ENCODE assay signal across 21 mouse cellular contexts in the genomic region with DNA sequence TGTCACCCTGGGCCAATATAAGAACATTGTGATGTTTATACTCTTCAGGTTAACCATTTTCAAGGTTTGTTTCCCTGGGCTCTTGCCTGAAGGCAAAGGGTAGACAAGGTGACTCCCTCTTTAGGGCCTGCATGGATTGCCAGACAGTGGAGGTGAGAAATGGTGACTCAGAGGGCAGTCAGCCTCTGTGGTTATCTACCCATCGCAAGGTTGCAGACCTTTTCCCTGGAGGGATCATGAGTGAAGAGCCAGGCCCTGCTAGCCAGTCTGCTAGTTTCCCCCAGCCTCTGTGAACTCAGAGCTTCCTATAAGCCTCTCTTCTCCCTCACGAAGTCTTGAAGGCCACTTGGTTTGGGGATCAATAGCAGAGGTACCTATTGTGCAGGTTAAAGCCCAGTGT. TPM values are rescaled to one million over a fixed set of nuclear protein-coding genes. Genes with fewer than 3 reads are reported as not detected.
DNase-seq lines count a peak whose midpoint lies in the region; ATAC-seq and TF ChIP-seq lines count a peak whose summit lies in the region.
"Had no signal": no experiment of that assay in that cellular context is flagged by ENCODE, and none has a peak within 500 bp of the region (broad histone marks: within the 10 kb centered on the region; RNA-seq: fewer than 3 reads in every experiment).

No protein-coding gene starts in this region.

- no peaks in the 10 kb centered on the region for H3K27me3 ChIP-seq in liver, embryonic 13.5 days
- no peaks in the 10 kb centered on the region for H3K27me3 ChIP-seq in hindbrain, embryonic 14.5 days (ENCODE audit: control insufficient read depth, insufficient read depth, low read length)
- H3K27me3 ChIP-seq in hindbrain, embryonic 12.5 days: no peaks in the 10 kb centered on the region
- H3K27me3 ChIP-seq: forebrain, embryonic 12.5 days; midbrain, embryonic 12.5 days; neural tube, embryonic 15.5 days had no signal

- H3K9ac ChIP-seq in liver, embryonic 13.5 days: peak overlapping the region; percentile 65
- H3K9ac ChIP-seq in hindbrain, embryonic 14.5 days: no peak overlapping the region
- no peak overlapping the region for H3K9ac ChIP-seq in hindbrain, embryonic 12.5 days
- H3K9ac ChIP-seq: forebrain, embryonic 12.5 days; midbrain, embryonic 12.5 days; neural tube, embryonic 15.5 days had no signal

- peak; percentile 45 for ATAC-seq in liver, embryonic 13.5 days (ENCODE audit: low read depth)
- no peak for ATAC-seq in hindbrain, embryonic 14.5 days (ENCODE audit: low FRiP score)
- no peak for ATAC-seq in hindbrain, embryonic 12.5 days (ENCODE audit: low FRiP score)

- H3K27ac ChIP-seq in layer of hippocampus, adult 2 months: peak overlapping the region; percentile 81
- H3K27ac ChIP-seq in liver, embryonic 13.5 days: peak overlapping the region; percentile 96
- no peak overlapping the region for H3K27ac ChIP-seq in hindbrain, embryonic 14.5 days
- no peak overlapping the region for H3K27ac ChIP-seq in hindbrain, embryonic 12.5 days
- H3K27ac ChIP-seq: forebrain, embryonic 12.5 days; limb, embryonic 10.5 days; neural tube, embryonic 15.5 days had no signal

- H3K4me2 ChIP-seq in liver, embryonic 13.5 days: peak overlapping the region; percentile 92
- H3K4me2 ChIP-seq in hindbrain, embryonic 14.5 days (replicated peaks): no peak overlapping the region
- no peak overlapping the region for H3K4me2 ChIP-seq in hindbrain, embryonic 12.5 days (replicated peaks)
- H3K4me2 ChIP-seq: forebrain, embryonic 12.5 days; midbrain, embryonic 12.5 days; neural tube, embryonic 15.5 days had no signal

- H3K4me3 ChIP-seq in layer of hippocampus, adult 2 months: no peak overlapping the region
- no peak overlapping the region for H3K4me3 ChIP-seq in liver, embryonic 13.5 days (replicated peaks)
- no peak overlapping the region for H3K4me3 ChIP-seq in hindbrain, embryonic 14.5 days (replicated peaks; ENCODE audit: low read length)
- H3K4me3 ChIP-seq in hindbrain, embryonic 12.5 days: no peak overlapping the region
- H3K4me3 ChIP-seq: forebrain, embryonic 12.5 days; limb, embryonic 10.5 days; midbrain, embryonic 12.5 days; neural tube, embryonic 15.5 days had no signal

- no peak for TF ChIP-seq CTCF in layer of hippocampus, adult 2 months (conservative IDR thresholded peaks at IDR 0.05)

- H3K4me1 ChIP-seq in liver, embryonic 13.5 days (replicated peaks): peaks cover 78% of the 10 kb centered on the region
- H3K4me1 ChIP-seq in hindbrain, embryonic 14.5 days (replicated peaks; ENCODE audit: control insufficient read depth, insufficient read depth, low read length): peaks cover 24% of the 10 kb centered on the region
- H3K4me1 ChIP-seq in hindbrain, embryonic 12.5 days: peaks cover 42% of the 10 kb centered on the region
- H3K4me1 ChIP-seq: limb, embryonic 10.5 days had no signal

- 37% methylated on average over 2 of the region's 2 CpGs for WGBS in liver, embryonic 13.5 days (ENCODE audit: insufficient replicate concordance)
- 98% methylated on average over 2 of the region's 2 CpGs for WGBS in hindbrain, embryonic 14.5 days
- WGBS in hindbrain, embryonic 12.5 days: 90% methylated on average over 2 of the region's 2 CpGs

- no peak for DNase-seq in layer of hippocampus, adult 2 months (ENCODE audit: low spot score in 2 of 2)
- no peak for DNase-seq in layer of hippocampus, adult 8-10 months (ENCODE audit: low spot score in 2 of 2)
- peak; percentile 44 for DNase-seq in c-Kit-positive CD71-positive TER-119-positive erythroid progenitor cells, embryonic 14.5 days (ENCODE audit: low spot score)
- peak; percentile 59 for DNase-seq in liver, embryonic 13.5 days
- no peak for DNase-seq in hindbrain, embryonic 14.5 days (ENCODE audit: low spot score)
- DNase-seq in adrenal gland, adult 8-10 months: no peak
- DNase-seq: adrenal gland, postnatal 25 days; cerebellum, adult 11-12 months; cerebellum, postnatal 10 days; gastrocnemius, postnatal 10 days; heart, postnatal 14 days; kidney, adult 11 months; lung, postnatal 14 days; thymus, adult 18-20 months; thymus, postnatal 36 days had no signal

- no peaks in the 10 kb centered on the region for H3K9me3 ChIP-seq in liver, embryonic 13.5 days (replicated peaks)
- no peaks in the 10 kb centered on the region for H3K9me3 ChIP-seq in hindbrain, embryonic 14.5 days (ENCODE audit: control insufficient read depth, low read length)
- no peaks in the 10 kb centered on the region for H3K9me3 ChIP-seq in hindbrain, embryonic 12.5 days (replicated peaks)
- H3K9me3 ChIP-seq: forebrain, embryonic 12.5 days; limb, embryonic 10.5 days; midbrain, embryonic 12.5 days; neural tube, embryonic 15.5 days had no signal

- H3K36me3 ChIP-seq in liver, embryonic 13.5 days: peaks cover 14% of the 10 kb centered on the region
- H3K36me3 ChIP-seq in hindbrain, embryonic 14.5 days (replicated peaks; ENCODE audit: control insufficient read depth, insufficient read depth): no peaks in the 10 kb centered on the region
- H3K36me3 ChIP-seq in hindbrain, embryonic 12.5 days: no peaks in the 10 kb centered on the region
- H3K36me3 ChIP-seq: forebrain, embryonic 12.5 days; limb, embryonic 10.5 days; midbrain, embryonic 12.5 days; neural tube, embryonic 15.5 days had no signal

RNA-seq across cellular contexts. Expression of gene Add2, which starts 48.0 kb away (rescaled TPM):
- total RNA-seq in layer of hippocampus, adult 2 months (2021): 100 to 1,000 TPM; 277 to 286 TPM
- total RNA-seq in layer of hippocampus, adult 8-10 months (2022): 100 to 1,000 TPM; 231 to 268 (median 258) TPM
- 93.3 and 96.2 TPM in 2 replicates for polyA plus RNA-seq in liver, embryonic 13.5 days (2015; fragmentation: Nextera tagmentation; extraction: Ambion mirVana)
- polyA plus RNA-seq in hindbrain, embryonic 14.5 days (2014; fragmentation: Nextera tagmentation; extraction: Ambion mirVana): 102 and 111 TPM in 2 replicates
- polyA plus RNA-seq in hindbrain, embryonic 12.5 days (2016; fragmentation: Nextera tagmentation; extraction: Ambion mirVana): 115 and 119 TPM in 2 replicates
- 1 to 10 TPM in 3 of 4 experiments, under 1 TPM in 1; 0.75 to 2.9 (median 2.3) TPM for total RNA-seq in adrenal gland, adult 8-10 months (2022)
- polyA plus RNA-seq: liver, adult 2 months had no signal

Comparison
In these comparisons a context has a peak if more than half of its experiments do, and no peak if none do; other contexts are left out.
1. DNase-seq: peak in c-Kit-positive CD71-positive TER-119-positive erythroid progenitor cells, embryonic 14.5 days (single experiment) and liver, embryonic 13.5 days (single experiment); none in layer of hippocampus, adult 2 months (0 of 2), layer of hippocampus, adult 8-10 months (0 of 2), hindbrain, embryonic 14.5 days (single experiment) and adrenal gland, adult 8-10 months (single experiment).
2. H3K27ac ChIP-seq: peak in layer of hippocampus, adult 2 months (single experiment) and liver, embryonic 13.5 days (single experiment); none in hindbrain, embryonic 14.5 days (single experiment) and hindbrain, embryonic 12.5 days (single experiment).
3. RNA of gene Add2, which starts 48.0 kb away (total RNA-seq): 277 to 286 TPM in layer of hippocampus, adult 2 months and 231 to 268 TPM in layer of hippocampus, adult 8-10 months; 0.75 to 2.9 TPM in adrenal gland, adult 8-10 months; every median in the first group is over 10 times any median in the second.